Mouse (Mus musculus) adrenal gland, adult (tissue): ENCODE results near the gene Cd9.

Experiments used
- DNase-seq, 2 experiments: peaks; one replicate each; pipeline ENCODE4 v3.0.0; 2022 to 2023; ENCODE audit warnings: low spot score in 1 of 2; ENCODE audit not compliant: inconsistent age in 2 of 2

Cd9 gene

GRCm38 (mm10) chr6:125476826-125477589 is 17.6 kb downstream of the Cd9 start:
- no peak for DNase-seq

- no peak for DNase-seq
These were observed 18.5 kb downstream of the Cd9 start for GRCm38 (mm10) chr6:125476090-125476489.

GRCm38 (mm10) chr6:125475184-125475583 is 19.4 kb downstream of the Cd9 start:
- no peak for DNase-seq

DNA sequence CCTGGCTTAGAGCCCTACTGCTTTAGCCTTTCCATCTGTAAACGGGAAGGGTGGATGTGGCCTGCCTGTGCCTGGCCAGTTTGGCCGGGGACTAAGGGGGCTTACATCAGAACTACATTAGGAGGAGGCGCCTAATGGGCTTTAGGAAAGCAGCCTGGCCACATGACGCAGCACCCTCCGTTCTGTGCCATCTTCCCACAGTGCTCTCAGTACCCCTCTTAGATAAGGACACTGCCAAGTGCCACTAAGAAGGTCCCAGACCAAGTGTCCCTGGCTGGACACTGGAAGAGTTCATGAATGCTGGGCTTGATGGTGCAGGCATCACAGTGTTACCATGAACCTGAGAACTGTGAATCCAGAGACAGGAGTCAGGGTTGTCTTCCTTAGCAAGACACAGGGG is 20.7 kb downstream of the Cd9 start:
- no peak for DNase-seq

- DNase-seq, result no peak
These were observed 21.3 kb downstream of the Cd9 start for GRCm38 (mm10) chr6:125473321-125473721.

DNA sequence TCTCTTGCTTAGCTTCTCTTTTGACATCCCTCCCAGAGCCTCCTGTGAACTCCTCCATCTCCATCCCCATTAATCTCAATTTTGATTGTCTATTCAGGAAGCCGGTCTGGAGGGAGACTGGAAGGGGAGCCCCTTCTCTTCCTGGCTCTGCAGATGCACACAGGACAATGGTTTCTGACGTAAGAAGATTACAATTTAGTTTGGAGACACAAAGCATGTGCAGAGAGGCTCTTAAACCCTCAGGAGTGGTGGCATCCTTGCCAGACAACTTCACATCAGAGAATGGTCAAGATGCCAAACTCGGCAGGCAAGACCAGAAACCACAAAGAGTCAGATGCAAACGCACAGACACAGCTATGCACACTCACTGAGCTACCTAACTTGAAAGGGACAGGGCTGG is 22.7 kb downstream of the Cd9 start:
- no peak for DNase-seq

- peak in 1 of 2 experiments; percentile 47 for DNase-seq
These were observed 23.3 kb downstream of the Cd9 start for GRCm38 (mm10) chr6:125471326-125471725.

DNA sequence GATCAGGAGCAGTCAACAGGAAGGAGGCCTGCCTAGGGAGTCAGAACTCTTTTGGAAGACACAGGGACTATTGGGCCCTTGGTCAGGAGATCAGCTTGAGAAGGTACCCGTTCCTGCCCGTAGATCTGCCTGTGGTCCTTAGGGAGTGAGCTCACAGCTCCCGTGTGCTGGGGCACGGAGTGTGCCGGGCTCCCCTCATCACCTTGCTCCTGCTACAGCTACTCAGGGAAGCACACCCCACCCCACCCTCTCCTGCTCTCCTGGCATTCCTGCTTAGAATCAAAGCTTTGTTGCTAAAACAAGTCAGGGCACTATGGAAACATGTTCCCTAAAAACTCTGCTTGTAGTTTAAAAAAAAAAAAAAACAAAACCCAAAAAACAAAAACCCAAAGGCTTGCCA is 24.0 kb downstream of the Cd9 start:
- DNase-seq, result no peak

- no peak for DNase-seq
These were observed 25.4 kb downstream of the Cd9 start for GRCm38 (mm10) chr6:125469222-125469621.

GRCm38 (mm10) chr6:125468179-125468960 is 26.2 kb downstream of the Cd9 start:
- DNase-seq, result no peak

DNA sequence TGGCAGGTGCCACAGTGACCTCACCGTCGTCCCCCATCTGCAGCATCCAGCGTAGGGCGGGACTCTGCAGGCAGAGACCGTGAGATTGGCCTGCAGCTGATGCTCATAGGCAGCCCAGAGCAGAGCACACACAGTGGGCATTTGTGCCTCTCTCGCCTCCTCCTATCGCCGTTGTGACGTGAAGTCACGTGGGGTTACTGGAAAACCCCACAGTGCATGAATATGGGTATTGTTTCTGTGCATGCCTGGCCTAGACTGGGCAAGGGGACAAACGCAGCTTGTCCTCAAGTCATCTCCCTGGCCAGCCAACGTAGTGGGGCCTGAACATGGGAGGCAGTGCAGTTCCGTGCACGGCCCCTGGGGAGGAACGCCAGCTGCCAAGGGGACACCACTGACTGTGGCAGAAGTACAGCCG is 27.3 kb downstream of the Cd9 start:
- no peak for DNase-seq

DNA sequence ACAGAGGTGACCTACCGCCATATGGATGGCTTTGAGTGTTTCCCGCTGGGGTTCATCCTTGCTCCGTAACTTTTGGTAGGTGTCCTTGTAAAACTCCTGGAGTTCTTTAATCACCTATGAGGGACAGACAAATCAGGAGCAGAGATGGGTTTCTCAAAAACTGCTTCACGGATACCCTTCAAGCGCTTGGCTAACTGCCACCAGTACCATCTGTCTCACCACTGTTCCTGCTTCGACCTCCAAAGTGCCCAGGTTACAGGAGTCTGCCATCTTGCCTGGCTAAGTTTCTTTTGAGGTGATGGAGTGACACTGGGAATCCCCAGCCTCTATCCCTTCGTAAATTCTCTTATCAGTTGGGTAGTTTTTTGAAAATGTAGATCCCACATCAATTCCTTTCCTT is 32.3 kb downstream of the Cd9 start:
- DNase-seq, result no peak

GRCm38 (mm10) chr6:125461788-125462187 is 32.8 kb downstream of the Cd9 start:
- DNase-seq, result no peak

DNA sequence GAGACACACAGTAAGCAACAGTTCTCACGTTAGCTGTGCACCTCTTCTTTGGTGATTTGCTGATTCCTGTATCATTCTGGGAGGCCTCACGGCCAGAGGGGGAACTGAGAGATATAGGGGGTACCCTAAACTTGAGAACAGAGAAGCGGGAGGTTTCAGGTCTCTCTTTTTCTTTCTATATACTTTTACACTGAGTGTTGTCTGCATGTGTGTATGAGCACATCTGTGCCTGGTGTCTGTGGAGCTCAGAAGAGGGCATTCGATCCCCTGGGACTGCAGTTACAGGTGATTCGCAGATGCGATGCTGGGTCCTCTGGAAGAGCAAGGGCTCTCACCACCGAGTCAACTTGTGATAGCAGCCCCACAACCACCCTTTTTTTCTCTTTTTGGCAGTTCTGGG is 33.3 kb downstream of the Cd9 start:
- DNase-seq, result no peak

DNA sequence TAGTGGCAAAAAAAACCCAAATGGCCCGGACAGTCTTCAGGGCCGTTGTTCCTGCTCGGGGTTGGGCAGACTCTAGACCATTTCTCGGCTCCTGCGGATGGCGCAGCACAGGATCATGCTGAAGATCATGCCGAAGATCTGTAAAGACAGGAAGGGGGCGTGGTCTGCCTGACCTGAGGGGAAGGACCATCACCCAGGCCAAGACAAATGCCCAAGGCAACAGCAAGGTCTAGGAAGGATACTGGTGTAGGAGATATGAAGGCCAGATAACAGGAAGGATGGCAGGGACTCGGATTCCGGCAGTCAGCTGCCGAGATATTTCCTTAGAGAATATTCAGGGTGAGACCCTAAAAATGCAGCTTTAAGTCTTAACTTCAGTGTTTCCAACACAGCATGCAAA is 34.0 kb downstream of the Cd9 start:
- DNase-seq, result no peak

- DNase-seq, result no peak
These were observed 34.7 kb downstream of the Cd9 start for GRCm38 (mm10) chr6:125459903-125460302.

DNA sequence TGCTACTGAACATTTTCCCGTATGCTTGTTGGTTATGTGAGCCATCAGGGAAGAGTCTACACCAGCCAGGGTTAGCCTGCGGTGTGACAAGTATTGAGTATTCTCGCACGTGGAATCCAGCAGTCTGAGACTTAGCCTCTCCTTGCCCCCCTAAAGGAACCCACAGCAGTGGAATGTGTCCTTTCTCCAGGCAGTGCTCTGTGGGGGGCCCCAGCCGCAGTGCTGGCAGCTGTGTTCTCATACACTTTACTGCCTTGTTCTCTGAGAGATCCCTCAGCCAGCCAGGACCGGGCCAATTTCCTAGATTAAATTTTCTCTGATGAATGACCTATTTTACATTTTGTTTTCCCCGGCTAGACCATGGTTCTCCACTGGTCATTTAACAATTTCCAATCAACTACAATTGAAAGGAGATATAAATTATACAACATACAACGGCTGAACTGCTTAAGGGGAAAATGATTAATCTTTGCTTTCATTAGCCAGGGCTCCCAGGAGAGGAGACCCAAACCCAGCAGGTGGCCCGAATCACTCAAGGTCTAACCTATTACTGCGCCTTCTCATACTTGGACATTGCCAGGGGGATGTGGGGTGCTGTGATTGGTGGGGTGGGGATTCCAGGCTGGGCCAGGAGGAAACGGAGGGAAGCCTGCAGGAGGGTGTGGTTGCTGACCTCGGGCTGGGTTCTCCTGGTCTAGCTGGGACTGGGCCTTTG is 38.6 kb downstream of the Cd9 start:
- DNase-seq, result no peak

DNA sequence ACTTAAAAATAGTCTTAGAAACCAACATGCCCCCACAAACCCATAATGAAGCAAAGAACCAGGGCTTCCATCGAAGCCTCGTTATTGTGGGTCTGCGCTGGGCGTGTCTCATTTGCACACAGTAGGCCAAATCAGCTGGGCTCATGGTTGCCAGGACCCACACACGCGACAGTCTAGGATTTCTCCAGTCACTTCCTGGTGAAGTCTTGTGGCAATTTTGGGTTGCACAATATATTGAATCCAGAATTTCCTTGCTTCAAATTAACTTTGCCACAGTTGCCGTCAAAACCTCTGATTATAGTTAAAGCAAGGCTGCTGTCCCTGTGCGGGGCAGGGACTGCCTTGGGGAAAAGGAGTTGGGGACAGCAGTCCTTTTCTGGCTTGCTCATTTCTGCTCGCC is 39.9 kb downstream of the Cd9 start:
- DNase-seq, result no peak

DNA sequence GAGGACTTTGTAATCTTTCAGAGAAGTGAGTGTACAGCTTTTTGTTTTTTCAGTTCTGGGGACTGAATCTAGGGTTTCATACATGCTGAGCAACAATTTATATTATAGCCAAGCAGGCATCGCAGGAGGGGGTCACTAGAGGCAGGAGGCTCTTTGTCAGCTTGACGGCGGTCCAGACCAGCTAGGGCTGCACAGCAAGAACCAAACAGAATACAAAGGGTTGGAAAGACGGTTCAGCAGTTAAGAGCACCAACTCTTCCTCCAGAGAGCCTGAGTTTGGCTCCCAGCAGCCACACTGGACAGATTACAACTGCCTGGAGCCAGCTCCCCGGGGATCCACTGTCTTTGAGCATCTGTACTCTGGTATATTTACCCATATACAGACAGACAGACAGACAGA is 40.3 kb downstream of the Cd9 start:
- no peak for DNase-seq

DNA sequence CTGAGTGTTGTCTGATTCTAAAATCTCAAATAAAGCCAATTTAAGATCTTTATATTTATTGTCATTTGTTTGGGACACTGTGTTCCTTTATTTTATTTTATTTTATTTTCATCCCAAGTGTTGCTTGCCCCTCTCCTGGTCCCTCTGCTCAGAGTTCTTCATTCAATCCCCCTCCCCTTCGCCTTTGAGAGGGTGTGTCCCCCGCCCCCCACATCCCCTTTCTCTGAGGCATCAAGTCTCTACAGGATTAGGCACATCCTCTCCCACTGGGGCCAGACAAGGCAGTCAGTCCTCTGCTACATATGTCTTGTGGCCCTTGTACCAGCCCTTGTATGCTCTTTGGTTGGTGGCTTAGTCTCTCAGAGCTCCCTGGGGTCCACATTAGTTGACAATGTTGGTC is 46.9 kb downstream of the Cd9 start:
- DNase-seq, result no peak

GRCm38 (mm10) chr6:125447205-125447604 is 47.4 kb downstream of the Cd9 start:
- DNase-seq, result peak in 1 of 2 experiments; percentile 59

GRCm38 (mm10) chr6:125445381-125445780 is 49.2 kb downstream of the Cd9 start:
- DNase-seq, result peak in 1 of 2 experiments; percentile 36
